Mouse (Mus musculus) spleen, postnatal 10 days (tissue): ENCODE measurements around the gene Rfk.

Experiments
- DNase-seq, 2 experiments: peaks; one replicate each; pipeline ENCODE4 v3.0.0; 2021 to 2022; ENCODE audit warnings: low spot score in 2 of 2

Gene Rfk

GRCm38 (mm10) chr19:17393841-17394591 lies at the start of gene Rfk:
Rfk (plus strand) TSS chr19:17394043.
- DNase-seq = peak; percentile 94 to 98

DNA sequence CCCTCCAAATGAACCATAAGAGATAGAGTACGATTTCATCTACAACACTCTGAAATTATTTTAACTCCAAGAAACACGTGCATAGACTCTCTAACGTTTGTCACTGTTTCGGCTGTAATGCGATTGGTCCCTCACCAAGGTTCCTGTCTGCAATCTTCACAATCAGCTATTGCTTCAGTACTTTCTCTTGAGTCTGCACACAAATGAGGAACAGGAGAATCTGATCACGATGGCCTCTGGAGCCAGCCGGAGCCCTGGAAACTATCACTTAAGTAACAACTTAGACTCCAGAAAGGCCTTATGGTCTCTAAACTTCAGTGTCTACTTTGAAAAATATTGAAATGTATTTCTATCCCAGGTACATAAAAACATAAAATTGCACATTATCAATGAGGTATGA lies 49.0 kb upstream of the Rfk start:
- DNase-seq = no peak

DNA sequence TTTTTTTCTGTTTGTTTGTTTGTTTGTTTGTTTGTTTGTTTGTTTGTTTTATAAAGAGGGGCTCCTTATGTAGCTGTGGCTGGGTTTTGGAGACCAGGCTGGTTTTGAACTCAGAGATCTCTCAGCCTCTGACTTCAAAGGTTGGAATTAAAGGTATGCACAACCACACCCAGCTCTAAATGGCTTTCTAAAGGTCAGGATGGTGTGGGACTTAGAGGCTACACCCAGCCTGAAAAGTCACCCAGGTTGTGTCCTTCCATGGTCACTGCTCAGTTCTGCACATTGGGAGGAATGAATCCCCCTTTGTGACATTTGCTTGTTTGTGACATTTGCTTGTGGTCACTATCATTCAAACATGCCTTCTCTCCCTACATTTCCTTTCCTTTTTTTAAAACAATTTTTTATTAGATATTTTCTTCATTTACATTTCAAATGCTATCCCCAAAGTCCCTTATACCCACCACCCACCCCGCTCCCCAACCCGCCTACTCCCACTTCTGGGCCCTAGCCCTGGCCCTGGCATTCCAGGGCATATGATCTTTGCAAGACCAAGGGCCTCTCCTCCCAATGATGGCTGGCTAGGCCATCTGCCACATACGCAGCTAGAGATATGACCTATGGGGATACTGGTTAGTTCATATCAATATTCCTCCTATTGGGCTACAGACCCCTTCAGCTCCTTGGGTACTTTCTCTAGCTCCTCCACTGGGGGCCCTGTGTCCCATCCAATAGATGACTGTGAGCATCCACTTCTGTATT lies 46.9 kb upstream of the Rfk start:
- no peak for DNase-seq

- no peak for DNase-seq
Observed at GRCm38 (mm10) chr19:17347852-17348251, 46.0 kb upstream of the Rfk start.

- DNase-seq = no peak
Observed at GRCm38 (mm10) chr19:17353727-17354126, 40.1 kb upstream of the Rfk start.

GRCm38 (mm10) chr19:17354362-17354761 lies 39.5 kb upstream of the Rfk start:
- no peak for DNase-seq

GRCm38 (mm10) chr19:17354797-17355196 lies 39.0 kb upstream of the Rfk start:
- peak in 1 of 2 experiments; percentile 37 for DNase-seq

DNA sequence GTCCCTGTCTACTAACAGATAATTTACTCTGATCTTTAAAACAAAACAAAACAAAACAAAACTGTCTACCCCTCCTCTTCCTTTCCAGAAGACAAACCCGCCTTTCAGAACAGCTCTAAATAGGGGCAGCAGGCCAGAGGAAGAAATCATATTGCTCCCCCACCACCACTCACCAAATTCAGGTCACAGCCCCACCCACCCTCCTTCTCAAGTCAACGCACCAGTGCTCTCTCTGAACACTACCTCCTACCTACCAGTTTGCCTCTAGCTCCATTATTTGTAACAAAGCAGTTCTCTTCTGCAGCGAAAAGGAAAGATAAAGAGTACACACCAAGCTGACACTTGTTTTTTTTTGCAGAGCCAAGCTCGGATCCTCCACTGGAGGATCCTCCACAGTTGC lies 38.5 kb upstream of the Rfk start:
- DNase-seq = peak; percentile 38 to 58

GRCm38 (mm10) chr19:17355950-17356867 lies 37.6 kb upstream of the Rfk start:
- peak; percentile 92 to 94 for DNase-seq

- no peak for DNase-seq
Observed at GRCm38 (mm10) chr19:17356932-17357331, 36.9 kb upstream of the Rfk start.

GRCm38 (mm10) chr19:17357391-17357790 lies 36.5 kb upstream of the Rfk start:
- no peak for DNase-seq

- peak in 1 of 2 experiments; percentile 31 for DNase-seq
Observed at GRCm38 (mm10) chr19:17359315-17359890, 34.4 kb upstream of the Rfk start.

- no peak for DNase-seq
Observed at GRCm38 (mm10) chr19:17361181-17361580, 32.7 kb upstream of the Rfk start.

DNA sequence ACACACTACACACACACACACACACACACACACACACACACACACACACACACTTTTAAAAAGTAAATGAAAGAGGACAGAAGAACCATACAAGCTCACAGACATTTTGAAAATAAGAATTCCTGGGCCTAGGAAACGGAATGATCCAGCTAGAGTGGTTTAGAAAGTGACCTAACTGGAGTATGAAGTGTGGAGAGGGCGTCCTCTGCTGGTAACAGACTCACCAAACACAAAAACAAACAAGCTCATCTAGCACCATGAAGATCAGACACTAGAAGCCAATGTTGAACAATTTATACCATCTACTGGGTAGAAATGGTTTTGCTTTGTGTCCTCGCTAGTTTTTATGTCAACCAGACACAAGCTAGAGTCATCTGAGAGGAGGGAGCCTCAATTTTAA lies 29.1 kb upstream of the Rfk start:
- peak in 1 of 2 experiments; percentile 75 for DNase-seq

GRCm38 (mm10) chr19:17366364-17367090 lies 27.3 kb upstream of the Rfk start:
- no peak for DNase-seq

- no peak for DNase-seq
Observed at GRCm38 (mm10) chr19:17368557-17368956, 25.3 kb upstream of the Rfk start.

GRCm38 (mm10) chr19:17369581-17369980 lies 24.3 kb upstream of the Rfk start:
- DNase-seq = no peak

- DNase-seq = no peak
Observed at GRCm38 (mm10) chr19:17372701-17373100, 21.1 kb upstream of the Rfk start, which contains the start of gene Gcnt1. Gcnt1 (minus strand) TSS chr19:17372844.

DNA sequence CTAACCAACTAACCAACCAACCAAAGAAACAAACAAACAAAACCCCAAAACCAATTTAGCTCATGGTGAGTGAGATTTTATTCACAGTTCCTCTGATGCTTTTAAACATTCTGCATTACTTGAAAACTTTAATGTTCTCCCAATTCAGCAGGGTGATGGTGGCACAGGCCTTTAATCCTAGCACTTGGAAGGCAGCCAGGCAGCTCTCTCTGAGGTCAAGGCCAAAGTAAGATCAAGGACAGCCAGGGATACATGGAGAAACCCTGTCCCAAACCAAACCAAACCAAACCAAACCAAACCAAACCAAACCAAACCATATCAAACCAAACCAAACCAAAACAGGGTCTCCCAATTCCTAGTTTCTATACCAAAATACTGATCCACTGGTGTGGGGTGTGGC lies 15.0 kb upstream of the Rfk start:
- DNase-seq = no peak

DNA sequence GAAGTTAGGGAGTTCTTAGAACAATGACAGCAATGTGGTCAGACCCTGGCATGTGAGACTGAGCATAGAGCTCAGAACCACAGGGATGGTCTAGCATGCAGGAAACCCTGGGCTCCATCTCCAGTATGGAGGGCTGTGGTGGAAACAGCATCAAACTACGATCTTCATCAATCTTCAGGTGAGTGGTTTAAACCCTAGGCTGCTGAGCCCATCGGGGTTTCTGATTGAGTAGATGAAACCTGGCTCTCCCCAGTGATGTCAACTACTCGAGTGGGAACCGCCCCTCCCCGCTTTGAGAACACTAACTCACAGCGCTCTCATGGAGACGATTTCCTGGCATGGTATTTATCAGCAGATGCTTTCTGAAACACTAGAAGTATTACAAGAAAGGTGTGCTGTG lies 13.3 kb upstream of the Rfk start:
- DNase-seq = no peak
